Mouse (Mus musculus) liver, embryonic 11.5 days (tissue): ENCODE results near the gene Gramd2. TPM values are rescaled to one million over a fixed set of nuclear protein-coding genes. Genes with fewer than 3 reads are reported as not detected.
A peak's percentile ranks its signal among the peaks of the same experiment; 100 is the strongest.

ENCODE experiments used
- ATAC-seq: fragments of 200-750 bp; cut with Nextera tagmentation; replicated peaks from 2 replicates; pipeline ENCODE4 v1.8.0; 2017; ENCODE audit warnings: moderate number of reproducible peaks, mild to moderate bottlenecking, moderate TSS enrichment, moderate library complexity; ENCODE audit not compliant: low FRiP score
- DNase-seq: peaks from one replicate; pipeline ENCODE4 v3.0.0-alpha.2; 2017; ENCODE audit warnings: low spot score
- H3K27ac ChIP-seq: fragments of 300-500 bp; sonication (generic); 2 replicates; pipeline ENCODE4 v1.5.1; 2014; ENCODE audit warnings: mild to moderate bottlenecking, low read depth, low read length, control low read depth
- H3K27me3 ChIP-seq: fragments of 300-500 bp; sonication (generic); replicated peaks from 2 replicates; pipeline ENCODE4 v1.6.1; 2014; ENCODE audit warnings: low read length, mixed read lengths; ENCODE audit not compliant: control insufficient read depth, insufficient read depth
- H3K36me3 ChIP-seq: fragments of 300-500 bp; sonication (generic); 2 replicates; pipeline ENCODE4 v1.6.1; 2014; ENCODE audit warnings: mild to moderate bottlenecking, low read length, moderate library complexity, mixed read lengths; ENCODE audit not compliant: control insufficient read depth, insufficient read depth
- H3K4me1 ChIP-seq: fragments of 300-500 bp; sonication (generic); replicated peaks from 2 replicates; pipeline ENCODE4 v1.6.1; 2014; ENCODE audit warnings: low read length, mixed read lengths; ENCODE audit not compliant: control insufficient read depth, insufficient read depth
- H3K4me2 ChIP-seq: fragments of 300-500 bp; sonication (generic); 2 replicates; pipeline ENCODE4 v1.6.1; 2014; ENCODE audit warnings: mild to moderate bottlenecking, control low read depth, moderate library complexity
- H3K4me3 ChIP-seq: fragments of 300-500 bp; sonication (generic); 2 replicates; pipeline ENCODE4 v1.5.1; 2014; ENCODE audit warnings: low read depth, low read length, control low read depth
- H3K9ac ChIP-seq: fragments of 300-500 bp; sonication (generic); 2 replicates; pipeline ENCODE4 v1.6.1; 2014; ENCODE audit warnings: low read depth, low read length, control low read depth
- H3K9me3 ChIP-seq: fragments of 300-500 bp; sonication (generic); 2 replicates; pipeline ENCODE4 v1.6.1; 2016; ENCODE audit warnings: low read length, inconsistent platforms, mixed read lengths; ENCODE audit not compliant: control insufficient read depth
- WGBS: fragments of 180-500 bp; shearing (Covaris S2); extraction: QIAGEN DNeasy Blood & Tissue Kit; methylation state at CpG from one replicate; pipeline ENCODE4 v1.1.7; 2014; 5-methylcytosine and 5-hydroxymethylcytosine counted together
- polyA plus RNA-seq: library from polyadenylated mRNA; unstranded; fragments of >200 nt; fragmentation: Nextera tagmentation; extraction: Ambion mirVana; gene quantifications from 2 replicates; pipeline ENCODE4 v1.2.1, GENCODE M21; 2014

Gramd2 gene
- 0.16 and 0.25 TPM in 2 replicates for polyA plus RNA-seq

DNA sequence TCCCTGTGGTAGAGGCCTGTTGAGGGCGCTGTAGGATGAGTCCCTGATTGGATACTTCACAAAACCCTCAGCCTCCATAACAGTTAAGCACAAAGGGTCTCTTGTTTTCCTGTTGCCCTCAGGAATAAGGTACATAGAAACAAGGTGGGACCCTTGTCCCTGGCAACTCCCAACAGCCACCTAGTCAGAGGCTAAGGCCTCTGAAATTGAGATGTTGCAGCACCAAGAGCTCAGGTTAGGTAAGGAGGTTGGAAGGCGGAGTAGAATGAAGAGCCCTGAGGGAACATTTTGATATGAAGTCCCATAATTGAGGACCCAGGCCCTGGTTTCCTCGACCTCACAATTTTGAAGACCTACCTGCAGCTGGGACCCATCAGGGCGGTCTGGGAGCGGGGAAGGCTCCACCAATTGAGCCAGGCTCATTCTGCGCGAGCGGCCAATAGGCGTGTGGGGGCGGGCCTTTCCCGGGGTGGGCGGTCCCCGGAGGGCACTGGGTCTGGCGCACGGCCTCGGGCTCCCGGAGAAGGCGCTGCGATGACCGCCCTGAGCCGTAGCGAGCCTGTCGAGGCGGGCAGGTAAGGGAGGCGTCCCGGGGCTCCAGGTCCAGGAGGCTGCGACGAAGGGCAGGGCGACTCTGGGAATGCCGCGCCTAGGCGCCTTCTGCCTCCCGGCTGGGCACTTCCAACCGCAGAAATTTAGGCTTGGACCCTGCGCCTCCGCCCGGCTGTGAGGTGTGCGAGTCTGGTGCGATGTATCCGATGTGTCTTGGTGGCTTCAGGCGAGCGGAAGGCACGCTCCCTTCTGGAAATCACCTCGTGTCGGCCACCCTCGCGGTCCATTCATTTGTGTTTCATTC, at the start of gene Gramd2:
Gramd2 (plus strand) TSS at position 467 of the 856 bp plus-strand sequence.
- Histone ChIP-seq H3K27me3 (peaks cover 21% of the 10 kb centered on the region), H3K9ac (peak within 1 kb of the TSS; percentile 27; the same call in 1 of the 2 replicates), H3K9me3 (no peaks in the 10 kb centered on the region), H3K4me3 (peak within 1 kb of the TSS; percentile 48), H3K4me1 (0 out of 2 replicates have a peak, but pooled peaks cover 2% of the 10 kb centered on the region), H3K4me2 (peak within 1 kb of the TSS; percentile 89), H3K27ac (no peak within 1 kb of the TSS), H3K36me3 (peaks cover 30% of the 10 kb centered on the region)
- 4% methylated on average over 47 of the region's 47 CpGs for WGBS
- peak; percentile 88 for DNase-seq
- ATAC-seq, result peak; percentile 94

DNA sequence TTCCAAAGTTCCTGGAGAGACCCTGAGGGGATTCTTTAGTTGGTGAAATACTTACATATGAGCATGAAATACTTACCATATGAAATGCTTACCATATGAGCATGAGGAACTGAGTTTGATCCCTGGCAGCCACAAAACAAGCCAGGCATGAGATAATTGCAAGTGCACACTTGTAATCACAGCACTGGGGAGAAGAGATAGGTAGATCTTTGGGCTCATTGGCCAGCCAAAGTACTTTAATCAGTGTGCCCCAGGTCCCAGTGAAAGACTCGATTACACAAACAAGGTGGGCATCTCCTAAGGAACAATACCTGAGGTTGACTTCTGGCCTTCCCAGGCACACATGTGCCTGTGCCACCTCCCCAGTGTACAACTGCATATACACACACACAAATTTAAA, 41.6 kb upstream of the Gramd2 start:
- peak; percentile 47; the same call in 1 of the 2 replicates for ATAC-seq
- H3K4me1 ChIP-seq, result peaks cover 3% of the 10 kb centered on the region; the same call in 1 of the 2 replicates

DNA sequence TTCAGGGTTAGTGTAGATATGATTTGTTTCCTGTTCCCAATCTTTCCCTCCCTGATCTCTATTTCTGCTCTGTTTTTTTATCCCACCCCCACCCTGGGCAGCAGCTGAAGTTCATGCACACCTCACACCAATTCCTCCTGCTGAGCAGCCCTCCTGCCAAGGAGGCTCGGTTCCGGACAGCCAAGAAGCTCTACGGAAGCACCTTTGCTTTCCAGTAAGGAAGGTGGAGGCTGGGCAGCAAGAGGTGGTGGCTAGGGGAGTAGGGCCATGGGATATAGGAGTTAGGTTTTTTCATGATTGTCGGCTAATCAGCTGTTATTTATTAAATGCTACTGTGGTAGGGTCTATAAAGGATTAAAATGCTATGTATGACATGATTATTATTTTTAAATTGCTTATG, 40.0 kb upstream of the Gramd2 start:
- H3K27me3 ChIP-seq, result no peaks in the 10 kb centered on the region

More for the DNA sequence above, 41.6 kb upstream of the Gramd2 start:
- 56% methylated on average over 1 of the region's 1 CpGs for WGBS
- no peaks in the 10 kb centered on the region for H3K27me3 ChIP-seq
- peaks cover 7% of the 10 kb centered on the region for H3K36me3 ChIP-seq
- no peaks in the 10 kb centered on the region for H3K9me3 ChIP-seq
- H3K4me3 ChIP-seq, result no peak overlapping the region
- no peak overlapping the region for H3K9ac ChIP-seq
- H3K27ac ChIP-seq, result no peak overlapping the region
- no peak for DNase-seq
- no peak overlapping the region for H3K4me2 ChIP-seq

DNA sequence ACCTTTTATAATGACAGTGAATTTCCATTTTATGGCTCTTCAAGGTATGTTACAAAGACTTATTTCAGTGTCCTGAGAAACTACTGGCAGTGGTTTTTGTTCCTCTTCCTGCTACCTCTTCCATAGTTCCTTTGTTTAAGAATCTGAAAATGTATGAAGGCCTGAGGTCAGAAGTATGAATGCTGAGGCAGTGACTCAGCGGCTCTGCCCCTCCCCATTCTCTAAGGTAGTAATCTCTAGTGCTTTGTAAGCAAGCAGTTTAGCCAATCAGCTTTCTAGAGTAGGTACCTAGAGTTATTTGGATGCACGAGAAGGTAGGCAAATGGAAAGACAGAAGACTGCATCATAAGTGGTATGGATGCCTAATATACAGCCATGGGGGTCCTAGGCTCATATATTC, 38.6 kb upstream of the Gramd2 start:
- H3K9ac ChIP-seq, result no peak overlapping the region
- no peaks in the 10 kb centered on the region for H3K9me3 ChIP-seq
- H3K27ac ChIP-seq, result no peak overlapping the region
- no peaks in the 10 kb centered on the region for H3K27me3 ChIP-seq
- H3K4me3 ChIP-seq, result no peak overlapping the region
- no peak for ATAC-seq
- H3K36me3 ChIP-seq, result peaks cover 4% of the 10 kb centered on the region
- peaks cover 3% of the 10 kb centered on the region; the same call in 1 of the 2 replicates for H3K4me1 ChIP-seq
- 81% methylated on average over 2 of the region's 2 CpGs for WGBS
- DNase-seq, result no peak
- no peak overlapping the region for H3K4me2 ChIP-seq

More for the DNA sequence above, 40.0 kb upstream of the Gramd2 start:
- Histone ChIP-seq H3K4me1 (peaks cover 3% of the 10 kb centered on the region; the same call in 1 of the 2 replicates), H3K27ac (no peak overlapping the region), H3K4me3 (no peak overlapping the region), H3K9me3 (no peaks in the 10 kb centered on the region), H3K9ac (no peak overlapping the region), H3K4me2 (no peak overlapping the region), H3K36me3 (peaks cover 4% of the 10 kb centered on the region)
- ATAC-seq, result no peak
- WGBS, result 93% methylated on average over 4 of the region's 4 CpGs
- DNase-seq, result no peak

GRCm38 (mm10) chr9:59649911-59650310, 30.0 kb upstream of the Gramd2 start:
- ATAC-seq, result no peak
- no peak overlapping the region for H3K4me3 ChIP-seq

DNA sequence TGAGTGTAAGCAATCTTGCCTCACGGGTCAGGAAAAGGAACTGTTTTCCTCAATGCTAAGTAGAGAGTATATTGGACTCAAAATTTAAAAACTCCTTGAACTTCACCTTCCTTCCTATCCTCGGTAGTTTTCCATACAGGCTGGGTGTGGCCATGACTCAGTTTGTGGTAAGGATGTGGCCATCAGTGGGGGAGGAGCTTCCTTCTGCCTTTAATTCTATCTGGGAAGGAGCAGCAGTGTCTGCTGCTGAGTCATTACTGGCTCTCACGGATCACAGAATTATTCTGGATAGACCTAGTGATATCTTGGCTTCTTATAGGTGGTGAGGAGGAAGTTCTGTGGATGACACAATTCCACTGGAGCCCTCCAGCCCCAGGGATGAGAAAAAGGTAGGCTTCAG, 26.6 kb upstream of the Gramd2 start:
- no peak for DNase-seq
- Histone ChIP-seq H3K27me3 (no peaks in the 10 kb centered on the region), H3K4me2 (peak overlapping the region; percentile 26), H3K27ac (peak overlapping the region; percentile 16; the same call in 1 of the 2 replicates), H3K36me3 (peaks cover 4% of the 10 kb centered on the region; the same call in 1 of the 2 replicates), H3K9me3 (no peaks in the 10 kb centered on the region), H3K4me1 (peaks cover 18% of the 10 kb centered on the region), H3K9ac (no peak overlapping the region), H3K4me3 (no peak overlapping the region)
- WGBS, result 6% methylated on average over 3 of the region's 3 CpGs
- ATAC-seq, result peak; percentile 23; the same call in 1 of the 2 replicates

More at GRCm38 (mm10) chr9:59649911-59650310, 30.0 kb upstream of the Gramd2 start:
- no peaks in the 10 kb centered on the region for H3K27me3 ChIP-seq
- H3K9ac ChIP-seq, result no peak overlapping the region
- no peak overlapping the region for H3K27ac ChIP-seq
- no peaks in the 10 kb centered on the region for H3K9me3 ChIP-seq
- no peak for DNase-seq
- H3K4me2 ChIP-seq, result no peak overlapping the region
- peaks cover 4% of the 10 kb centered on the region; the same call in 1 of the 2 replicates for H3K36me3 ChIP-seq
- peaks cover 11% of the 10 kb centered on the region for H3K4me1 ChIP-seq
- WGBS, result 92% methylated on average over 4 of the region's 4 CpGs

DNA sequence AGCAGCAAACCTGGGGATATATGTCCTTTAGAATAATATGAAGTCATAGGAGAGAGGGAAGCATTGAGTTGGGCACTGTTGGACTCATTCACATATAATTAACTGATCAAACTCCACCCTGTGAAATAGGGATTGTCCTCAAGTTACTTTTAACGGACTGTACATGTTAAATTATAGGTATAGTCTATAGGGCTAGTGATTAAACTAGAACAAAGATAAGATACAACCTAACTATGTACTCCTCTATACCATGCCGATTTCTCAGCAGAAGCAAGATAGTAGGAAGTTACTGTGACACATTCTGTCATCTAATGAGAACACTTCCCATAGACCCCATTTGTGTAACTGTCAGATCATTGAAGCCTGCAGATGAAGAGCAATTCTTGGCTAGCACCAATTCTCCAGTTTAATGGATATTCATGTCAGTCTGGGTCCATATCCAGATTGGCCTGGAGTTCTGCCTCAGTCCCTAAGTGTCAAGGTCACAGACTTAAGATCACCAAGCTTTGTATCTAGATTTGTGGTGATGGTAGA, 25.4 kb upstream of the Gramd2 start:
- Histone ChIP-seq H3K4me1 (peaks cover 26% of the 10 kb centered on the region), H3K4me3 (no peak overlapping the region), H3K9ac (no peak overlapping the region), H3K27me3 (no peaks in the 10 kb centered on the region), H3K36me3 (no peaks in the 10 kb centered on the region), H3K4me2 (peak overlapping the region; percentile 85; the same call in 1 of the 2 replicates), H3K27ac (no peak overlapping the region), H3K9me3 (no peaks in the 10 kb centered on the region)
- DNase-seq (no peak), ATAC-seq (no peak)
- 80% methylated on average over 2 of the region's 2 CpGs for WGBS

- Histone ChIP-seq H3K4me1 (peaks cover 42% of the 10 kb centered on the region), H3K36me3 (peaks cover 5% of the 10 kb centered on the region; the same call in 1 of the 2 replicates)
- peak; percentile 82 for ATAC-seq
These were observed 23.8 kb upstream of the Gramd2 start, which contains the start of gene Pkm for GRCm38 (mm10) chr9:59655958-59656634. Pkm (plus strand) TSS chr9:59656368.

More at GRCm38 (mm10) chr9:59655958-59656634, 23.8 kb upstream of the Gramd2 start, which contains the start of gene Pkm:
- Histone ChIP-seq H3K4me2 (peak within 1 kb of the TSS; percentile 85), H3K9me3 (no peaks in the 10 kb centered on the region), H3K4me3 (peak within 1 kb of the TSS; percentile 83), H3K27ac (peak within 1 kb of the TSS; percentile 97), H3K9ac (peak within 1 kb of the TSS; percentile 87), H3K27me3 (no peaks in the 10 kb centered on the region)
- DNase-seq, result peak; percentile 94
- under 1% methylated on average over 46 of the region's 46 CpGs for WGBS
